Mouse (Mus musculus) right cerebral cortex, postnatal 36 days (tissue): ENCODE results near the gene Hnrnpul2.

Experiments
- DNase-seq, 2 experiments: peaks; one replicate each; pipeline ENCODE4 v3.0.0; 2022; ENCODE audit warnings: low spot score in 2 of 2, mixed read lengths in 1 of 2

Gene Hnrnpul2

GRCm38 (mm10) chr19:8819596-8820423 is at the start of gene Hnrnpul2:
Gene Hnrnpul2 (plus strand): TSS chr19:8820010.
- DNase-seq, result peak; percentile 99

- peak; percentile 72 to 75 for DNase-seq
Observed at GRCm38 (mm10) chr19:8770567-8771270, 49.1 kb upstream of the Hnrnpul2 start, which contains the start of gene Tmem223. Gene Tmem223 (plus strand): TSS chr19:8770996.

- no peak for DNase-seq
Observed at GRCm38 (mm10) chr19:8772996-8773395, 46.8 kb upstream of the Hnrnpul2 start.

- no peak for DNase-seq
Observed at GRCm38 (mm10) chr19:8773409-8773808, 46.4 kb upstream of the Hnrnpul2 start.

GRCm38 (mm10) chr19:8774086-8774835 is 45.5 kb upstream of the Hnrnpul2 start, which contains the start of gene Tmem179b:
Gene Tmem179b (minus strand): TSS chr19:8774467.
- DNase-seq, result peak; percentile 94 to 95

- no peak for DNase-seq
Observed at GRCm38 (mm10) chr19:8774951-8775421, 44.8 kb upstream of the Hnrnpul2 start.

- peak; percentile 94 to 96 for DNase-seq
Observed at GRCm38 (mm10) chr19:8786008-8786781, 33.6 kb upstream of the Hnrnpul2 start, which contains the start of gene Taf6l. Gene Taf6l (minus strand): TSS chr19:8786417.

GRCm38 (mm10) chr19:8788521-8788920 is 31.3 kb upstream of the Hnrnpul2 start:
- no peak for DNase-seq

GRCm38 (mm10) chr19:8789171-8789570 is 30.6 kb upstream of the Hnrnpul2 start:
- DNase-seq, result no peak

GRCm38 (mm10) chr19:8790171-8790570 is 29.6 kb upstream of the Hnrnpul2 start:
- DNase-seq, result no peak

GRCm38 (mm10) chr19:8798264-8798946 is 21.4 kb upstream of the Hnrnpul2 start, which contains the start of gene Polr2g:
Gene Polr2g (minus strand): TSS chr19:8798577.
- peak; percentile 87 to 93 for DNase-seq

GRCm38 (mm10) chr19:8798947-8799315 is 20.9 kb upstream of the Hnrnpul2 start:
- DNase-seq, result no peak

GRCm38 (mm10) chr19:8802130-8802821 is 17.5 kb upstream of the Hnrnpul2 start, which contains the start of gene Zbtb3:
Gene Zbtb3 (plus strand): TSS chr19:8802555.
- DNase-seq, result peak; percentile 95 to 98

- DNase-seq, result no peak
Observed at GRCm38 (mm10) chr19:8803204-8803780, 16.5 kb upstream of the Hnrnpul2 start.

GRCm38 (mm10) chr19:8803879-8804660 is 15.7 kb upstream of the Hnrnpul2 start:
- no peak for DNase-seq

GRCm38 (mm10) chr19:8806810-8807209 is 13.0 kb upstream of the Hnrnpul2 start:
- DNase-seq, result no peak

GRCm38 (mm10) chr19:8815812-8816211 is 4.0 kb upstream of the Hnrnpul2 start:
- DNase-seq, result no peak

GRCm38 (mm10) chr19:8817001-8817400 is 2.8 kb upstream of the Hnrnpul2 start:
- DNase-seq, result no peak
